Mouse (Mus musculus) adrenal gland, postnatal 4 days (tissue): ENCODE measurements around the gene Srsf1. TPM values are rescaled to one million over a fixed set of nuclear protein-coding genes. Genes with fewer than 3 reads are reported as not detected.

Experiments used
- DNase-seq, 2 experiments: peaks; one replicate each; pipeline ENCODE4 v3.0.0; 2021 to 2022; ENCODE audit warnings: low spot score in 2 of 2, mixed read lengths in 2 of 2
- total RNA-seq, 2 experiments: library from RNA; stranded (reverse); gene quantifications; 2 replicates each; pipeline ENCODE4 v1.2.3; 2021

The Srsf1 gene
- total RNA-seq, 2 experiments from 2014 or later: 299 to 343 TPM

- DNase-seq: no peak
Observed at GRCm38 (mm10) chr11:88069246-88069570, 22.0 kb downstream of the Srsf1 start.

- DNase-seq: no peak
Observed at GRCm38 (mm10) chr11:88070392-88070791, 23.2 kb downstream of the Srsf1 start.

GRCm38 (mm10) chr11:88071113-88071512 is 23.9 kb downstream of the Srsf1 start:
- no peak for DNase-seq

- DNase-seq: no peak
Observed at GRCm38 (mm10) chr11:88073343-88073875, 26.2 kb downstream of the Srsf1 start.

- DNase-seq: no peak
Observed at GRCm38 (mm10) chr11:88075701-88076100, 28.5 kb downstream of the Srsf1 start.

- no peak for DNase-seq
Observed at GRCm38 (mm10) chr11:88076394-88076793, 29.2 kb downstream of the Srsf1 start.

GRCm38 (mm10) chr11:88083699-88084098 is 36.5 kb downstream of the Srsf1 start:
- no peak for DNase-seq

GRCm38 (mm10) chr11:88086737-88087627 is 39.8 kb downstream of the Srsf1 start:
- DNase-seq: peak; percentile 76 to 86

GRCm38 (mm10) chr11:88089150-88089549 is 42.0 kb downstream of the Srsf1 start:
- no peak for DNase-seq

- DNase-seq: no peak
Observed at GRCm38 (mm10) chr11:88090293-88090692, 43.1 kb downstream of the Srsf1 start.

- DNase-seq: no peak
Observed at GRCm38 (mm10) chr11:88091949-88092348, 44.8 kb downstream of the Srsf1 start.

- no peak for DNase-seq
Observed at GRCm38 (mm10) chr11:88097173-88097572, 50.0 kb downstream of the Srsf1 start.

GRCm38 (mm10) chr11:88098021-88098729 is 51.0 kb downstream of the Srsf1 start, which contains the start of gene Cuedc1:
Gene Cuedc1 (plus strand): TSS chr11:88098058.
- DNase-seq: no peak

GRCm38 (mm10) chr11:88098787-88099598 is 51.8 kb downstream of the Srsf1 start:
- DNase-seq: peak; percentile 47 to 60

GRCm38 (mm10) chr11:88099599-88100023 is 52.4 kb downstream of the Srsf1 start:
- DNase-seq: peak; percentile 39 to 50

GRCm38 (mm10) chr11:88100170-88100569 is 53.0 kb downstream of the Srsf1 start:
- no peak for DNase-seq

Other genes starting within 250 kb of the Srsf1 start
- gene Lpo, start 219.1 kb upstream of the Srsf1 start, total RNA-seq: not detected
- gene Mks1, start 194.2 kb upstream of the Srsf1 start, total RNA-seq: 10 to 100 TPM; 22.3 to 22.5 TPM
- under 1 TPM; 0.45 to 0.99 TPM for gene Epx, start 171.8 kb upstream of the Srsf1 start, total RNA-seq
- not detected for gene Olfr462, start 155.1 kb upstream of the Srsf1 start, total RNA-seq
- gene Olfr463, start 150.0 kb upstream of the Srsf1 start, total RNA-seq: not detected
- gene Olfr464, start 126.4 kb upstream of the Srsf1 start, total RNA-seq: not detected
- gene Dynll2, start 59.8 kb upstream of the Srsf1 start, total RNA-seq: 100 to 1,000 TPM; 143 to 154 TPM
- gene Vezf1, start 20.9 kb downstream of the Srsf1 start, total RNA-seq: 10 to 100 TPM; 56.6 to 56.9 TPM
- 10 to 100 TPM; 59.3 to 65.2 TPM for gene Cuedc1, start 50.7 kb downstream of the Srsf1 start, total RNA-seq
- gene Mrps23, start 157.0 kb downstream of the Srsf1 start, total RNA-seq: 100 to 1,000 TPM; 143 to 160 TPM
- not detected for gene Ccdc182, start 246.7 kb downstream of the Srsf1 start, total RNA-seq